Mouse (Mus musculus) megakaryocyte-erythroid progenitor cell, adult 5-6 weeks (primary cell): ENCODE results near the gene Letm1. TPM values are rescaled to one million over a fixed set of nuclear protein-coding genes. Genes with fewer than 3 reads are reported as not detected.

Experiments
- ATAC-seq: replicated peaks from 2 replicates; pipeline ENCODE4 v1.8.0; 2016; ENCODE audit warnings: mild to moderate bottlenecking, inconsistent platforms; ENCODE audit not compliant: severe bottlenecking, poor library complexity, low FRiP score, low TSS enrichment
- total RNA-seq, 2 experiments: library from RNA; stranded (forward) in 1 of 2; stranded (reverse) in 1 of 2; fragments of 200-1000, 215-1000 nt in 1 of 2; fragments of >200 nt in 1 of 2; fragmentation: Nextera tagmentation in 1 of 2; gene quantifications; 2 replicates each; pipeline ENCODE4 v1.2.3; 2014 to 2017

Gene Letm1
- total RNA-seq, 2 experiments from 2014 or later, result 21.0 to 23.1 TPM

- no peak for ATAC-seq
Observed at GRCm38 (mm10) chr5:33689852-33690645, 92.6 kb downstream of the Letm1 start.

Other genes with a start within 250 kb of the Letm1 start
- 44.2 and 44.7 TPM in 2 replicates for gene Fam53a, start 153.2 kb downstream of the Letm1 start, total RNA-seq (2014; fragmentation: Nextera tagmentation)
- 14.6 and 21.7 TPM in 2 replicates for gene Fam53a, start 153.2 kb downstream of the Letm1 start, total RNA-seq (2017)
- not detected in 2 replicates for gene Gm9903, start 152.9 kb downstream of the Letm1 start, total RNA-seq (2014; fragmentation: Nextera tagmentation)
- 0.69 TPM in 1 of 2 replicates, not detected in the other for gene Gm9903, start 152.9 kb downstream of the Letm1 start, total RNA-seq (2017)
- 229 and 276 TPM in 2 replicates for gene Slbp, start 130.2 kb downstream of the Letm1 start, total RNA-seq (2014; fragmentation: Nextera tagmentation)
- 348 and 369 TPM in 2 replicates for gene Slbp, start 130.2 kb downstream of the Letm1 start, total RNA-seq (2017)
- gene Tacc3, start 124.7 kb downstream of the Letm1 start, total RNA-seq (2014; fragmentation: Nextera tagmentation), result 121 and 124 TPM in 2 replicates
- 124 and 155 TPM in 2 replicates for gene Tacc3, start 124.7 kb downstream of the Letm1 start, total RNA-seq (2017)
- gene Tmem129, start 124.4 kb downstream of the Letm1 start, total RNA-seq (2014; fragmentation: Nextera tagmentation), result 20.5 and 30.5 TPM in 2 replicates
- gene Tmem129, start 124.4 kb downstream of the Letm1 start, total RNA-seq (2017), result 12.3 and 34.4 TPM in 2 replicates
- not detected in 2 replicates for gene Fgfr3, start 61.1 kb downstream of the Letm1 start, total RNA-seq (2014; fragmentation: Nextera tagmentation)
- gene Fgfr3, start 61.1 kb downstream of the Letm1 start, total RNA-seq (2017), result not detected in 2 replicates
- 53.6 and 74.0 TPM in 2 replicates for gene Nsd2, start 37.9 kb upstream of the Letm1 start, total RNA-seq (2014; fragmentation: Nextera tagmentation)
- 42.2 and 74.4 TPM in 2 replicates for gene Nsd2, start 37.9 kb upstream of the Letm1 start, total RNA-seq (2017)
- 51.6 and 54.2 TPM in 2 replicates for gene Nelfa, start 153.6 kb upstream of the Letm1 start, total RNA-seq (2014; fragmentation: Nextera tagmentation)
- gene Nelfa, start 153.6 kb upstream of the Letm1 start, total RNA-seq (2017), result 28.3 and 35.0 TPM in 2 replicates
- gene Gm1673, start 200.6 kb upstream of the Letm1 start, total RNA-seq (2014; fragmentation: Nextera tagmentation), result not detected in 2 replicates
- gene Gm1673, start 200.6 kb upstream of the Letm1 start, total RNA-seq (2017), result not detected in 2 replicates
- gene Nat8l, start 213.2 kb upstream of the Letm1 start, total RNA-seq (2014; fragmentation: Nextera tagmentation), result not detected in 2 replicates
- 0.23 TPM in 1 of 2 replicates, not detected in the other for gene Nat8l, start 213.2 kb upstream of the Letm1 start, total RNA-seq (2017)